Mouse (Mus musculus) C2C12 (cell line): Measurements from ENCODE around the gene Tsr2.

Experiments used
- CEBPB ChIP-seq: IDR thresholded peaks from one replicate; pipeline ENCODE4 v1.6.1; 2011; ENCODE audit warnings: low read depth, mild to moderate bottlenecking, control low read depth, moderate library complexity
- CTCF ChIP-seq: IDR thresholded peaks from one replicate; pipeline ENCODE4 v1.5.1; 2011; ENCODE audit not compliant: control insufficient read depth, insufficient read depth, insufficient read length
- MAX ChIP-seq: IDR thresholded peaks from one replicate; pipeline ENCODE4 v1.6.1; 2011; ENCODE audit warnings: mild to moderate bottlenecking, control low read depth
- MYOD1 ChIP-seq: IDR thresholded peaks from one replicate; pipeline ENCODE4 v1.6.1; 2011; ENCODE audit warnings: low read depth; ENCODE audit not compliant: control insufficient read depth, insufficient read length
- USF1 ChIP-seq: IDR thresholded peaks from one replicate; pipeline ENCODE4 v1.6.1; 2011; ENCODE audit warnings: low read depth, mild to moderate bottlenecking, control low read depth, moderate library complexity

- TF ChIP-seq CTCF (no peak), USF1 (no peak), CEBPB (no peak), MYOD1 (no peak), MAX (no peak)
Observed at GRCm38 (mm10) chrX:151066071-151066666, 30.2 kb downstream of the Tsr2 start.
